Comparison of ENCODE assay signal across 27 mouse cellular contexts in the genomic region with DNA sequence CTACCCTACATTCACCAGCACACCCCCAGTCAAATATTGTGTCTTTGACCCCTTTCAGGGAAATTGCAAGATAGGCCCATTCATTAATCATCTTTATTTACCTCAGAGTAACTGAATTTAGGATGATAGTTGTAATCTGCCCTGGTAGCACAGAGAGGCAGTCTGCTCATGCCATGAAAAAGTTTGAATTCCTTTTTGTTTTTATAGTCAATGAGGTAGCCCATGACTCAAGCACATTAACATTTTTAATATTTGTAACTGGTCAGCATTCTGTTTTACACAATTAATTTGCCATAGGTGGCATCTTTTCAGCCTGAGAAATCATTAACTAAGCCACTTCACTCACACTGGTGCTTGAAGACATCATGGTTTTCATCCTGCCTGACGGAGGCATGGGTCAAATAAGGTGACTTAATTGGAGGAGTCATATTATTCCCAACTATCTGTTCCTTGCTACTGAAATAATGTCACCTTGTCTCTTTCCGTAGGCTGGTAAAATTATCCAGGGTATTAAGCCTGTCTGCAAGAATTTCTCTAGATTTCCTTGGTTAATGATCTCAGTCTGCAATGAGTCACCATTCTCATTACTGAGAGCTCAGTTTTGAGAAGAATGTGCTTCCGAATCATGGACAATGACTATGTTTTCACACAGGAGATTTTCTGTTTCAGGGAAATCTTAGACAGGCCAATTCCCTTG.
A peak's percentile ranks its signal among the peaks of the same experiment; 100 is the strongest.
DNase-seq lines count a peak whose midpoint lies in the region; ATAC-seq and TF ChIP-seq lines count a peak whose summit lies in the region.
"Had no signal": no experiment of that assay in that cellular context is flagged by ENCODE, and none has a peak within 500 bp of the region (broad histone marks: within the 10 kb centered on the region; RNA-seq: fewer than 3 reads in every experiment).

No protein-coding gene starts in this region.

- H3K9me3 ChIP-seq in midbrain, postnatal 0 days (ENCODE audit: low read length): no peaks in the 10 kb centered on the region
- H3K9me3 ChIP-seq in midbrain, embryonic 15.5 days: no peaks in the 10 kb centered on the region
- H3K9me3 ChIP-seq in hindbrain, postnatal 0 days (ENCODE audit: low read length): no peaks in the 10 kb centered on the region
- H3K9me3 ChIP-seq in limb, embryonic 10.5 days (replicated peaks): no peaks in the 10 kb centered on the region
- H3K9me3 ChIP-seq: embryonic facial prominence, embryonic 12.5 days; embryonic facial prominence, embryonic 15.5 days; forebrain, embryonic 12.5 days; forebrain, embryonic 15.5 days; hindbrain, embryonic 12.5 days; hindbrain, embryonic 15.5 days had no signal

- H3K4me2 ChIP-seq in midbrain, postnatal 0 days (ENCODE audit: low read depth, low read length, poor library complexity, severe bottlenecking): no peak overlapping the region
- no peak overlapping the region for H3K4me2 ChIP-seq in midbrain, embryonic 15.5 days
- no peak overlapping the region for H3K4me2 ChIP-seq in hindbrain, postnatal 0 days (ENCODE audit: low read depth, low read length)
- H3K4me2 ChIP-seq: embryonic facial prominence, embryonic 12.5 days; embryonic facial prominence, embryonic 15.5 days; forebrain, embryonic 12.5 days; forebrain, embryonic 15.5 days; heart, embryonic 11.5 days; hindbrain, embryonic 12.5 days; hindbrain, embryonic 15.5 days had no signal

- no peaks in the 10 kb centered on the region for H3K27me3 ChIP-seq in kidney, adult 2 months (replicated peaks; ENCODE audit: control insufficient read depth, insufficient read depth, low read length)
- no peaks in the 10 kb centered on the region for H3K27me3 ChIP-seq in midbrain, postnatal 0 days (ENCODE audit: insufficient read depth, low read length)
- no peaks in the 10 kb centered on the region for H3K27me3 ChIP-seq in midbrain, embryonic 15.5 days (replicated peaks)
- H3K27me3 ChIP-seq in hindbrain, postnatal 0 days (ENCODE audit: insufficient read depth, low read length): no peaks in the 10 kb centered on the region
- H3K27me3 ChIP-seq in limb, embryonic 10.5 days (ENCODE audit: low read depth, poor library complexity, severe bottlenecking): no peaks in the 10 kb centered on the region
- H3K27me3 ChIP-seq: CH12.LX; embryonic facial prominence, embryonic 12.5 days; embryonic facial prominence, embryonic 15.5 days; forebrain, embryonic 12.5 days; forebrain, embryonic 15.5 days; hindbrain, embryonic 12.5 days; hindbrain, embryonic 15.5 days had no signal

- ATAC-seq in midbrain, postnatal 0 days (ENCODE audit: low FRiP score): 0 out of 2 replicates have a peak, but pooled peaks have one; percentile 10
- no peak for ATAC-seq in midbrain, embryonic 15.5 days (replicated peaks)
- no peak for ATAC-seq in hindbrain, postnatal 0 days
- ATAC-seq: activated CD4-positive, CD25-positive, alpha-beta regulatory T cell, adult 4 months; forebrain, embryonic 15.5 days had no signal

- no peak overlapping the region for H3K4me3 ChIP-seq in kidney, adult 2 months (ENCODE audit: insufficient read depth, low read depth, low read length)
- no peak overlapping the region for H3K4me3 ChIP-seq in midbrain, postnatal 0 days (ENCODE audit: low read depth, low read length)
- no peak overlapping the region for H3K4me3 ChIP-seq in midbrain, embryonic 15.5 days
- H3K4me3 ChIP-seq in embryonic fibroblast, embryonic 13.5 days (ENCODE audit: insufficient read depth, low read length): no peak overlapping the region
- H3K4me3 ChIP-seq in hindbrain, postnatal 0 days (ENCODE audit: low read length): no peak overlapping the region
- H3K4me3 ChIP-seq in limb, embryonic 10.5 days: no peak overlapping the region
- H3K4me3 ChIP-seq: embryonic facial prominence, embryonic 12.5 days; embryonic facial prominence, embryonic 15.5 days; erythroblast, embryonic 14.5 days; forebrain, embryonic 12.5 days; forebrain, embryonic 15.5 days; gastrocnemius, adult 2 months; hindbrain, embryonic 12.5 days; hindbrain, embryonic 15.5 days had no signal

- WGBS in kidney, adult 2 months: 42% methylated on average over 3 of the region's 3 CpGs
- 78% methylated on average over 3 of the region's 3 CpGs for WGBS in midbrain, postnatal 0 days
- 78% methylated on average over 3 of the region's 3 CpGs for WGBS in midbrain, embryonic 15.5 days
- WGBS in hindbrain, postnatal 0 days: 74% methylated on average over 3 of the region's 3 CpGs
- WGBS in limb, embryonic 10.5 days: 86% methylated on average over 3 of the region's 3 CpGs

- H3K9ac ChIP-seq in midbrain, postnatal 0 days (replicated peaks; ENCODE audit: low read length, poor library complexity, severe bottlenecking): no peak overlapping the region
- H3K9ac ChIP-seq in midbrain, embryonic 15.5 days: no peak overlapping the region
- H3K9ac ChIP-seq in hindbrain, postnatal 0 days (replicated peaks; ENCODE audit: low read length): no peak overlapping the region
- H3K9ac ChIP-seq: embryonic facial prominence, embryonic 12.5 days; embryonic facial prominence, embryonic 15.5 days; forebrain, embryonic 12.5 days; forebrain, embryonic 15.5 days; hindbrain, embryonic 12.5 days; hindbrain, embryonic 15.5 days had no signal

- no peak for TF ChIP-seq CTCF in kidney, adult 2 months (conservative IDR thresholded peaks at IDR 0.05; ENCODE audit: insufficient read depth, insufficient read length, low read depth, low read length)
- TF ChIP-seq CTCF in midbrain, postnatal 0 days (IDR thresholded peaks at IDR 0.05): no peak
- no peak for TF ChIP-seq CTCF in embryonic fibroblast, embryonic 13.5 days (IDR thresholded peaks at IDR 0.05; ENCODE audit: borderline replicate concordance, insufficient read depth, low read length)
- no peak for TF ChIP-seq CTCF in hindbrain, postnatal 0 days (IDR thresholded peaks at IDR 0.05; ENCODE audit: low read depth)

- H3K27ac ChIP-seq in kidney, adult 2 months (ENCODE audit: insufficient read depth, low read depth, low read length): no peak overlapping the region
- H3K27ac ChIP-seq in midbrain, postnatal 0 days (ENCODE audit: low read depth, low read length): no peak overlapping the region
- H3K27ac ChIP-seq in midbrain, embryonic 15.5 days: no peak overlapping the region
- peak overlapping the region; percentile 57; the same call in 1 of the 2 replicates for H3K27ac ChIP-seq in embryonic fibroblast, embryonic 13.5 days (ENCODE audit: insufficient read depth, low read length)
- no peak overlapping the region for H3K27ac ChIP-seq in hindbrain, postnatal 0 days
- H3K27ac ChIP-seq in limb, embryonic 10.5 days: no peak overlapping the region
- H3K27ac ChIP-seq: embryonic facial prominence, embryonic 12.5 days; embryonic facial prominence, embryonic 15.5 days; forebrain, embryonic 12.5 days; forebrain, embryonic 15.5 days; gastrocnemius, adult 2 months; hindbrain, embryonic 12.5 days; hindbrain, embryonic 15.5 days had no signal

- H3K36me3 ChIP-seq in kidney, adult 2 months (ENCODE audit: control insufficient read depth, insufficient read depth, low read length): no peaks in the 10 kb centered on the region
- H3K36me3 ChIP-seq in midbrain, postnatal 0 days (ENCODE audit: insufficient read depth, low read length): no peaks in the 10 kb centered on the region
- H3K36me3 ChIP-seq in midbrain, embryonic 15.5 days (replicated peaks): no peaks in the 10 kb centered on the region
- H3K36me3 ChIP-seq in hindbrain, postnatal 0 days (ENCODE audit: insufficient read depth, low read length): no peaks in the 10 kb centered on the region
- H3K36me3 ChIP-seq in limb, embryonic 10.5 days: no peaks in the 10 kb centered on the region
- H3K36me3 ChIP-seq: embryonic facial prominence, embryonic 12.5 days; embryonic facial prominence, embryonic 15.5 days; forebrain, embryonic 12.5 days; forebrain, embryonic 15.5 days; G1E; hindbrain, embryonic 12.5 days; hindbrain, embryonic 15.5 days had no signal

- no peak for TF ChIP-seq POLR2A in kidney, adult 2 months (IDR thresholded peaks at IDR 0.05; ENCODE audit: low read depth, low read length)
- no peak for TF ChIP-seq POLR2A in embryonic fibroblast, embryonic 13.5 days (IDR thresholded peaks at IDR 0.05; ENCODE audit: low read depth, low read length)

- H3K4me1 ChIP-seq in kidney, adult 2 months (ENCODE audit: control insufficient read depth, insufficient read depth, low read length): no peaks in the 10 kb centered on the region
- no peaks in the 10 kb centered on the region for H3K4me1 ChIP-seq in midbrain, postnatal 0 days (ENCODE audit: insufficient read depth, low read length)
- H3K4me1 ChIP-seq in midbrain, embryonic 15.5 days: no peaks in the 10 kb centered on the region
- no peaks in the 10 kb centered on the region for H3K4me1 ChIP-seq in embryonic fibroblast, embryonic 13.5 days (ENCODE audit: control insufficient read depth, insufficient read depth, low read length)
- H3K4me1 ChIP-seq in hindbrain, postnatal 0 days (ENCODE audit: insufficient read depth, low read length): no peaks in the 10 kb centered on the region
- H3K4me1 ChIP-seq in limb, embryonic 10.5 days: no peaks in the 10 kb centered on the region
- H3K4me1 ChIP-seq: embryonic facial prominence, embryonic 12.5 days; embryonic facial prominence, embryonic 15.5 days; forebrain, embryonic 12.5 days; forebrain, embryonic 15.5 days; hindbrain, embryonic 12.5 days; hindbrain, embryonic 15.5 days had no signal

- peak; percentile 24 for DNase-seq in kidney, adult 2 months
- no peak for DNase-seq in kidney, postnatal 36 days
- no peak for DNase-seq in midbrain, postnatal 0 days (ENCODE audit: low spot score)
- DNase-seq in hindbrain, postnatal 0 days (ENCODE audit: low spot score): no peak
- no peak for DNase-seq in limb, embryonic 10.5 days (ENCODE audit: low spot score)
- DNase-seq: adrenal gland, adult 8-10 months; adrenal gland, postnatal 25 days; B cell, adult 2 months; cerebellum, adult 18-20 months; cerebellum, adult 9-10 months; cerebellum, postnatal 14 days; gastrocnemius, adult 2 months; gastrocnemius, postnatal 14 days; heart, adult 11 months had no signal
